Mouse (Mus musculus) lung, adult 2 months (tissue): ENCODE data around the gene Pde4dip.

Source experiments
- CTCF ChIP-seq: fragments of 200-500 bp; IDR thresholded peaks from 2 replicates; pipeline ENCODE4 v1.5.1; 2011; ENCODE audit warnings: mild to moderate bottlenecking, low read length, control low read depth; ENCODE audit not compliant: insufficient read depth
- POLR2A ChIP-seq: fragments of 200-500 bp; IDR thresholded peaks from 2 replicates; pipeline ENCODE4 v1.6.1; 2011; ENCODE audit warnings: low read depth, mild to moderate bottlenecking, control low read depth, low read length, borderline replicate concordance; ENCODE audit errors: extremely low read depth

- TF ChIP-seq CTCF (no peak), POLR2A (no peak)
These were observed 197.9 kb downstream of the Pde4dip start for GRCm38 (mm10) chr3:97690590-97690989.
